Mouse (Mus musculus) forebrain, embryonic 10.5 days (tissue): ENCODE measurements around the gene Krt18. TPM values are rescaled to one million over a fixed set of nuclear protein-coding genes. Genes with fewer than 3 reads are reported as not detected.

ENCODE experiments used
- DNase-seq: peaks from one replicate; pipeline ENCODE4 v3.0.0-alpha.2; 2017; ENCODE audit warnings: low spot score; ENCODE audit errors: extremely low spot score
- H3K27ac ChIP-seq: fragments of 300-500 bp; sonication (generic); 2 replicates; pipeline ENCODE4 v1.5.1; 2016; ENCODE audit warnings: mild to moderate bottlenecking
- H3K27me3 ChIP-seq: fragments of 300-500 bp; sonication (generic); 2 replicates; pipeline ENCODE4 v1.6.1; 2016; ENCODE audit warnings: mild to moderate bottlenecking; ENCODE audit not compliant: poor library complexity, severe bottlenecking
- H3K36me3 ChIP-seq: fragments of 300-500 bp; sonication (generic); replicated peaks from 2 replicates; pipeline ENCODE4 v1.6.1; 2016; ENCODE audit warnings: mild to moderate bottlenecking, moderate library complexity
- H3K4me1 ChIP-seq: fragments of 300-500 bp; sonication (generic); 2 replicates; pipeline ENCODE4 v1.6.1; 2016
- H3K4me3 ChIP-seq: fragments of 300-500 bp; sonication (generic); 2 replicates; pipeline ENCODE4 v1.5.1; 2016; ENCODE audit warnings: mild to moderate bottlenecking, moderate library complexity
- H3K9me3 ChIP-seq: fragments of 300-500 bp; sonication (generic); 2 replicates; pipeline ENCODE4 v1.6.1; 2016; ENCODE audit warnings: mild to moderate bottlenecking, moderate library complexity
- WGBS: fragments of 180-500 bp; shearing (Covaris S2); methylation state at CpG from one replicate; pipeline ENCODE4 v1.1.7; 2016; 5-methylcytosine and 5-hydroxymethylcytosine counted together
- polyA plus RNA-seq: library from polyadenylated mRNA; unstranded; fragments of >200 nt; fragmentation: Nextera tagmentation; extraction: Ambion mirVana; gene quantifications from 2 replicates; pipeline ENCODE4 v1.2.1, GENCODE M21; 2016

Gene Krt18
- polyA plus RNA-seq, 1 experiment from 2014 or later: 34.4 TPM

DNA sequence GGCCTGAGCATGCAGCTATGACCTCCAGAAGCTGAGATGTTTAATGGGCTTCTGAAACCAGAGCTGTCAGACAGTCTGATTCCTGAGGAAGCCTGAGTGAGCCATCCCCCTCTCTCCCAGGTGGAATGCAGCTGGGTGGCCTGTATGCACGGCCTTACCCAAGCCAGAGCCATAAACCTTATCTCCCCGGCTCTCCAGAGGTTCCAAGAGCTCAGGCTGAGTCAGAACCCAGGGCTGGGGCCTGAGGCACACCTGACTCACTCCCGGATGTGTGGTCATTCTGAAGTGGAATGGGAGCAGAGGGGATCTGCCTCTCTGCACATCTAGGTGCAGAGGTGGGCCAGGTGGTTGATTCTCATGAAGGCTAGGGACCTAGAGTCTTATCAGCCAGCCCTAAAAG, 11.9 kb upstream of the Krt18 start:
- peak overlapping the region; percentile 32; the same call in 1 of the 2 replicates for H3K27ac ChIP-seq
- WGBS: 50% methylated on average over 3 of the region's 3 CpGs

DNA sequence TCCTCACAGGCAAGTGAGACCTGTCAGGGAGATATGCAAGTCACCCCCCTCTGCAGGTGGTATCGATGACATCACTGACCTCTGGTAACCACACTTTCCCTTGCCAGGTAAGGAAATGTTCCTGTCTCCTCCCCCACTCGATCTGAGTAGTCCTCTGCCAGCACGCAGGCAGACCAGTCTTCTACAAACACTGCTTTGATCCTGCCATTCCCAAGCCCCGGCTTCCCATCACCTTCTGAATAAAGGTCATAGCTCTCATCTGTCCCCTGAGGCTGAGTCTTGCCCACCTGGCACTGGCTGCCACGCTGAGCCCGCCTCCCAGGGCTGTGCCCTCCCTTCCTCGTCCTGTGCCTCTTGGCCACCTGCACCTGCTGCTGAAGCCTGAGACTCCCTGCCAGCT, 11.2 kb upstream of the Krt18 start:
- no peak for DNase-seq
- Histone ChIP-seq H3K4me3 (no peak overlapping the region), H3K4me1 (peaks cover 41% of the 10 kb centered on the region), H3K27ac (no peak overlapping the region), H3K36me3 (no peaks in the 10 kb centered on the region), H3K27me3 (no peaks in the 10 kb centered on the region; the same call in 1 of the 2 replicates), H3K9me3 (no peaks in the 10 kb centered on the region)
- 31% methylated on average over 7 of the region's 7 CpGs for WGBS

More for the DNA sequence above, 11.9 kb upstream of the Krt18 start:
- no peaks in the 10 kb centered on the region for H3K9me3 ChIP-seq
- H3K4me1 ChIP-seq: peaks cover 41% of the 10 kb centered on the region
- no peak overlapping the region for H3K4me3 ChIP-seq
- no peak for DNase-seq
- H3K27me3 ChIP-seq: no peaks in the 10 kb centered on the region; the same call in 1 of the 2 replicates
- no peaks in the 10 kb centered on the region for H3K36me3 ChIP-seq

DNA sequence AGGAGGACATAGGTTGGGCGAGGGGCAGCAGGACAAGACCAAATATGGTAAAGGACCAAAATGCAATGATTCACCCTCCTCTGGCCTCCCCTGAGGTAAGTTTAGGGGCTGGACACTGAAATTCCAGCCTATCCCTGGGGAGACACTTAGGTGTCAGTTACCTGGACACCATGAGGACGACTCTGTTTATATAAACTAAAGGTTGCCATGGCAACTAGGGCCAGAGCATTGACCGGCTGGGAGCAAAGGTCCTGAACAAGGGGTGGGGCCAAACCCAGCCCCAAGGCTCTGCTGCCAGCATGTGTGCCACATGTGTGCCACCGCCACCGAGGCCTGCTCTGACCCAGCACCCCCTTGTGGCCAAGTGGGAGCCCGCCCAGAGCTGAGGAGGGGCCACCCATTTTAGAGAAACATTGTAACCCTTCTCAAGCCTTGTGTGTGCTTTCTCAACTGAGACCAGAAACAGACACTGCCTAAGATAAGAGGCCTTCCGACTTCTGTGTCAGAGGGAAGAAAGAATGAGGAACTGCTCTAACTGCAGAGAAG, 10.0 kb upstream of the Krt18 start:
- Histone ChIP-seq H3K27me3 (no peaks in the 10 kb centered on the region), H3K36me3 (no peaks in the 10 kb centered on the region), H3K4me3 (no peak overlapping the region), H3K4me1 (peaks cover 49% of the 10 kb centered on the region), H3K9me3 (no peaks in the 10 kb centered on the region), H3K27ac (no peak overlapping the region)
- 20% methylated on average over 7 of the region's 7 CpGs for WGBS
- DNase-seq: peak; percentile 47

DNA sequence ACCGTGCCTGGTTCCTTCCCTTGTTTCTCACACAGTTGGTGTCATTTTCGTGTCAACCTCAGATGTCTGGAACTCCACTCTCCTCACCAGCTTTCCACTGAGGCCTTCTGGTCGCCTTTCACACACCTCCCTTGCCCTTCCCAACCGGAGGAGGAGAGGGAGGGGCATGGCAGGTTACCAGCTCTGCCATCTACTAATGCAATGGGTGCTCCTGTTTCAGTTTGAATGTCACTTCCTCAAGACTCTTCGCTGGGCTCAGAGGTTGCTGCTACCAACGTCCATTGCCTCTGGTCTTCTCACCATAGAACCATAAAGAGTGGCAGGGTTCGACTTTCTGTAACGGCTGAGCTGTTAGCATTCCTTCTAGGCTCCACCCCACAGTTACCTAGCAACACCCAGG, 5.5 kb upstream of the Krt18 start:
- 45% methylated on average over 8 of the region's 8 CpGs for WGBS

DNA sequence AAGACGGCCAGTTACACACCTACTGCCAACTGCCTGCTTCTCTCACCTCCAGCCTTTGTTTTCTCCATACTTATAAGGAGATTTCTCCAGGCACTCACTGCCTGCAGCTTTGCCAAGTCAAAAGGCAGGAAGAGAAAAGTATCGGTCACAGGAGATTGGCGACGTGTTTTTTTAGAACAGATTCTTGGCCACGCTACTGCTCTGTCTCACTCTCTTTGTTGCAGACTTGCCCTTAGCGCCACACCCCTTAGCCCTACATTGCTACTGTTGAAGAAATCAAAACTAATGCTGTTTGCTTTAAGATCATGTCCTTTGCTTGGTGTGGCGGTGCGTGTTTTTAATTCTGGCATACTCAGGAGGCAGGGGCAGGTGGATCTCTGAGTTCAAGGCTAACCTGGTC, 4.1 kb upstream of the Krt18 start:
- H3K4me1 ChIP-seq: peaks cover 42% of the 10 kb centered on the region

More for the DNA sequence above, 5.5 kb upstream of the Krt18 start:
- DNase-seq: no peak
- Histone ChIP-seq H3K9me3 (no peaks in the 10 kb centered on the region), H3K36me3 (no peaks in the 10 kb centered on the region), H3K4me3 (no peak overlapping the region), H3K27ac (peak overlapping the region; percentile 40), H3K27me3 (peaks cover 44% of the 10 kb centered on the region), H3K4me1 (peaks cover 40% of the 10 kb centered on the region)

DNA sequence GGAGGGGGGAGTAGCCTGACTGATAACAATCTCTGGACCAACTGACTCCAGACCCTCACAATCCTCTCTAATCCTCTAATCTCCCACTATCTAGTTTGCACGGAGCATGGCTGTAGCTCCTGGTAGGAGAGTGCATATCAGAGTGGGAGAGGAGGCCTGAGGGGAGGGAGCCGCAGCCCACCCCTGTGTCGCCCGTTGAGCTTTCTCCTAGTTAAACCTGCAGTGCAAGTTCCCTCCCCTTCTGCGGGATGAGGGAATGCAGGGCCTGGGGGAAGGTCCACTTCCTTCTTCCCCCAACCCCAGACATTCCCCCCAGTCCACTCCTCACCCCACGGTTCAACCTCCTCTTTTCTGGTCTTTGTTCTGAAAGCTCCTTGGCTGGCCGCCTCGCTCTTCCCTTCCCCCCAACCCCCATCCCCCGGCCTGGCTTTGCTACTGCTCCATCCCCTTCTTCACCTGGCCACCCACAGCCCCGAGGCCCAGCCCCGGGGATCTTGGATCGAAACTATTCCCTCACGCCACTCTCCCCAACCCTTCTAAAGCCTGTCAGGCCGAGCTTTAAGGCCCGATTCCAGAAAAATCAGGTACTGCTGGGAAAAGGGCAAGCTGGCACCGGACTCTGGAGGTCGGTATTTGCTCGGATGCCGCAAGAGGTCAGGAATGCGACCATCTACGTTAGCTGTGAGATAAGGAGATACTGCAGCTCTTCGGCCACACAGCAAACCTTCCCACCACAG, 2.7 kb upstream of the Krt18 start:
- Histone ChIP-seq H3K27ac (peak overlapping the region; percentile 79), H3K4me1 (peaks cover 42% of the 10 kb centered on the region), H3K9me3 (no peaks in the 10 kb centered on the region), H3K36me3 (no peaks in the 10 kb centered on the region), H3K27me3 (peaks cover 72% of the 10 kb centered on the region), H3K4me3 (peak overlapping the region; percentile 38)
- 3% methylated on average over 22 of the region's 22 CpGs for WGBS
- peak; percentile 47 for DNase-seq

More for the DNA sequence above, 4.1 kb upstream of the Krt18 start:
- peaks cover 58% of the 10 kb centered on the region for H3K27me3 ChIP-seq
- H3K27ac ChIP-seq: no peak overlapping the region
- H3K9me3 ChIP-seq: no peaks in the 10 kb centered on the region
- DNase-seq: no peak
- WGBS: 80% methylated on average over 8 of the region's 8 CpGs
- no peaks in the 10 kb centered on the region for H3K36me3 ChIP-seq
- no peak overlapping the region for H3K4me3 ChIP-seq

DNA sequence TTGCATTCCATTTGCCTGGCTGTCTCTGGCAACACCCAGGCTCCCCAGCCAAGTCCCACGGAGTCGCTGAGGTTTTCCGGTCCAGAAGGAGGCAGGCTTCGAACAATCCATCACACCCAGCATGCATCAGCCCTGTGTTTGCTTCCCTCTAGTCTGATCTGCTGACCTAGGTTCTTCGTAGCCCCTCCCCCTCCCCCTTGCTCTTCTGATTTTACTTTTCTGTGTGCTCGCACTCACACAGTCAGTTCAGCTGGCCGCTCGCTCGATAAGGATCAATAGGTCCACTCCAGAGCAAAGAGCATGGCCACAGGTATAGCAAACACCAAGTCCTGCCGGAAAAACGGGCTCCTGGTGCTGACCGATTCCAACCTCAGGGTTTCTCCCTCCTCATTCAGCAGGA, 1.6 kb upstream of the Krt18 start:
- H3K4me3 ChIP-seq: no peak overlapping the region
- H3K4me1 ChIP-seq: peaks cover 42% of the 10 kb centered on the region
- 0 out of 2 replicates have a peak overlapping the region, but pooled peaks have one; percentile 7 for H3K27ac ChIP-seq
- WGBS: 9% methylated on average over 12 of the region's 12 CpGs
- H3K27me3 ChIP-seq: peaks cover 73% of the 10 kb centered on the region
- peaks cover 4% of the 10 kb centered on the region; the same call in 1 of the 2 replicates for H3K36me3 ChIP-seq
- no peaks in the 10 kb centered on the region for H3K9me3 ChIP-seq
- no peak for DNase-seq

DNA sequence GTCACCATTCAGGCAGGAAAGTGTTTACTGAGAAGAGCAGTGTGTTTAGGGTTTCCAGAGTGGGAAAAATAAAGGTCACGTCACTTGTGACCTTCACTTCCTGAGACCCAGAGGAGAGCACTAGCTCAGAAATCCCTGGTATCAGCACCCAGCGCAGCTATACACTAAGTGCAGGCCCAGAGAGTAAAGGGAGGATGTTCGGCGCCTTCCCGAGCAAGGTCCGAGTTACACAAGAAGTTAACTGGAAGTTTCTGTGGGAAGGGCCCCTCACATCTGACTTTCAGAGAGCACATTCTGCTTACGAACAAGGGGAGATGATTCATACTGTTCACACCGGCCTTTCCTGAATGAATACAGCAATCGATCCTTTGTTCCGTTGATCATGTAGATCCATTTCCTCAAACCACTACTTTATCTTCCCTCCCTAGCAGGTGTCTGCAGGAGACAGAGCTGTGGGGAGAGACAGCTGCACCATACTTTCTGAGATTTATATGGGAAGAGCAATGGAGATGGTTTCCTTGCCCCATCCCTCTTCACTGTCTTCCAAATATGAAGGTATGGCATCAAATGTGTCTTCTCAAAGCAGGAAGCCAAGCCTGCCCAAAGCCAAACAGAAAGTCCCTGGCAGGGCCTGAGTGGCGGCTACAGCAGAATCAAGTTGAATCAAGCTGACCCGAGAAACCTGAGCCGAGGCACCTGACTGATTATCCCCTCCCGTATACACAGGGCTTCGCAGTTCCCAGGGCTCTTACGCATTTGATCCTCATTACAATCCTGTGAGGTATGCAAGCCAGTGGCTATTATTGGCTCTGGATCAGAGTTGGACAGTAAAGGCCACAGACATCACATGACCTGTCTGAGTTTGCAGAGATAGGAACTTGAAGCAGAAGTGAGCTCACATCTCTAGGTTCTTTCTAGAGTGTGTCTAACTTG, 6.4 kb downstream of the Krt18 start:
- Histone ChIP-seq H3K27ac (no peak overlapping the region), H3K4me3 (no peak overlapping the region), H3K4me1 (0 out of 2 replicates have a peak, but pooled peaks cover 3% of the 10 kb centered on the region), H3K27me3 (peaks cover 11% of the 10 kb centered on the region), H3K9me3 (no peaks in the 10 kb centered on the region), H3K36me3 (peaks cover 6% of the 10 kb centered on the region; the same call in 1 of the 2 replicates)
- WGBS: 61% methylated on average over 16 of the region's 16 CpGs
- DNase-seq: no peak

DNA sequence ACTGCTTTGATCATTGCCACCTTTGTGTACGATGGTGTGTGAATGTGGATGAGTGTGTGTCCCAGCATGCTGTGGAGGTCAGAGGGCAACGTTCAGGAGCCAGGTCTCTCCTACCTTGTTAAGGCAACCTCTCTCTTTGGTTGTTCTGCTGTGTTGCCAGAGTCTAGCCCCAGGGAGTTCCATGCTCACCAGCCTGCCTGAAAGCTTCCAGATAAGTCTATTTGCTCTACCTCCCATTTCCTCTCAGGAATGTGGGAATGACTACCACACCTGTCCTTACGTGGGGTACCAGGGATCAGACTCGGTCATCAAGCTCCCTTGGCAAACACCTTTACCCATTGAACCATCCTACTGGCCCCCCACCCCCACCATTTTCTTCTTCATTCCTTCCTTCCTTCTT, 12.3 kb downstream of the Krt18 start:
- Histone ChIP-seq H3K4me1 (no peaks in the 10 kb centered on the region), H3K27ac (no peak overlapping the region), H3K4me3 (no peak overlapping the region), H3K27me3 (no peaks in the 10 kb centered on the region), H3K36me3 (no peaks in the 10 kb centered on the region), H3K9me3 (no peaks in the 10 kb centered on the region)
- WGBS: 87% methylated on average over 4 of the region's 4 CpGs
- no peak for DNase-seq

DNA sequence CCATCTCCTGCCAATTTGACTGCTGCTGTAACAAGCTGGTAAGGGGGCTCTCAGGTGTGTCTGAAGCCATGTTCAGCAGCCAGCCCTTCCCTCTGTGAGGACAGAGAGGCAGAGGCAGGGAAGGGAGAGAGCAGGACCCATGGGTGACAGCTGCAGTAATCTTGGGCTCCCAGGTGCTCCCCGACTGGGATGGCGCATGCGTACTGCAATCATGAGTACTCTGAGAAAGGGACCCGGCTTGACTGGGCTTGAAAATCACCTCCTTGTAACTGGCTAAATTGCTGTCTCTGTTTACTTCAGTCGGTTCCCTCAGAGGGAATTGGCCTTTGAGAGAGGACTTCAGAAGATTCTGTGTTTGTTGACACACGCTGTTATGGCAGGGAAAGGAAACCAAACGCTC, 14.0 kb downstream of the Krt18 start:
- H3K27me3 ChIP-seq: no peaks in the 10 kb centered on the region
- no peaks in the 10 kb centered on the region for H3K9me3 ChIP-seq
- H3K4me3 ChIP-seq: no peak overlapping the region
- H3K27ac ChIP-seq: no peak overlapping the region
- H3K4me1 ChIP-seq: no peaks in the 10 kb centered on the region
- WGBS: 83% methylated on average over 7 of the region's 7 CpGs
- DNase-seq: no peak
- H3K36me3 ChIP-seq: no peaks in the 10 kb centered on the region

DNA sequence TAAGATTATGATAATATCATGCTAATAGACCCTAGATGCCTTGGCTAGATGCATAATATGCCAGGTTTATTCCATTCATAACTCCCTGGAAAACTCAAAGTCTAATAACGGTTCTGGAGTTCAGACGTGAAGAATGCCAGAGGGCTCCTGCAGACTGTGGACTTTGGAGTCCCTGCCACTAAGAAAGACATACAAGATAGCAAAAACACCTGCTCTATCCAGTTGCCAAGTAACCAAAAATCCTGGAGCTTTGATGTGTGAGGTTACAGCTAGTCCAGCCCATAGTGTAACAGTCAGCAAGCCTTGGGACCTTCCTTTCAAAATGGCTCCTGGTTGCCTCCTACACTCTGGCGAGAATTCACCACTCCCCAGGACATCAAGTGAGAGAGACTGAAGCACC, 16.8 kb downstream of the Krt18 start:
- Histone ChIP-seq H3K27me3 (no peaks in the 10 kb centered on the region), H3K4me1 (no peaks in the 10 kb centered on the region), H3K36me3 (no peaks in the 10 kb centered on the region), H3K9me3 (no peaks in the 10 kb centered on the region), H3K27ac (no peak overlapping the region), H3K4me3 (no peak overlapping the region)
- no peak for DNase-seq
- WGBS: 84% methylated on average over 3 of the region's 3 CpGs

DNA sequence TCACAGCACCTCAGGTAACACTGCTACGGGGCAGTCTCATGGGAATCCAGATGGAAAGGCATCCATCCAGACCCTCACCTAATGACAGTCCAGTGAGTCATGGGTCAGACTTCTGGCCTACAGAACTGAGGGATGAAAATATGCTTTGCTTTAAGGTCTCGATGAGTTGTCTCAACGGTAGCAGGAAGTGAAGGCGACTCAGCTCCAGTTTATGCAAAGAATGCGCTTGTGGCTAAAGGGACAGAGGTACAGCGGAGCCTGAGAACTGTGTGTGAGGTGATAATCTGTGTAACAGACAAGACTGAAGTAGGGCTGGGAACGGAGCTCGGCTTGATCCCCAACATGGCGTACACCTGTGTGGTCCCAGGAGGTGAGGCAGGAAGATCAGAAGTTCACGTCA, 17.7 kb downstream of the Krt18 start:
- Histone ChIP-seq H3K4me3 (no peak overlapping the region), H3K36me3 (no peaks in the 10 kb centered on the region), H3K27me3 (no peaks in the 10 kb centered on the region), H3K4me1 (no peaks in the 10 kb centered on the region), H3K9me3 (no peaks in the 10 kb centered on the region), H3K27ac (no peak overlapping the region)
- no peak for DNase-seq
- WGBS: 94% methylated on average over 10 of the region's 10 CpGs
